Mouse (Mus musculus) hindbrain, postnatal 0 days (tissue): Measurements from ENCODE around the gene Dmkn. TPM values are rescaled to one million over a fixed set of nuclear protein-coding genes. Genes with fewer than 3 reads are reported as not detected.

Experiments
- ATAC-seq: fragments of 200-750 bp; cut with Nextera tagmentation; 2 replicates; pipeline ENCODE4 v1.8.0; 2017; ENCODE audit warnings: mild to moderate bottlenecking, moderate TSS enrichment, moderate library complexity
- DNase-seq: peaks from one replicate; pipeline ENCODE4 v3.0.0-alpha.2; 2015; ENCODE audit warnings: low spot score
- H3K27ac ChIP-seq: fragments of 300-500 bp; sonication (generic); 2 replicates; pipeline ENCODE4 v1.5.1; 2014; ENCODE audit warnings: mild to moderate bottlenecking
- H3K27me3 ChIP-seq: fragments of 300-500 bp; sonication (generic); 2 replicates; pipeline ENCODE4 v1.6.1; 2014; ENCODE audit warnings: low read length, mixed read lengths; ENCODE audit not compliant: insufficient read depth
- H3K36me3 ChIP-seq: fragments of 300-500 bp; sonication (generic); 2 replicates; pipeline ENCODE4 v1.6.1; 2014; ENCODE audit warnings: low read length, mixed read lengths; ENCODE audit not compliant: insufficient read depth
- H3K4me1 ChIP-seq: fragments of 300-500 bp; sonication (generic); 2 replicates; pipeline ENCODE4 v1.6.1; 2014; ENCODE audit warnings: antibody characterized with exemption, low read length, mixed read lengths; ENCODE audit not compliant: insufficient read depth
- H3K4me2 ChIP-seq: fragments of 300-500 bp; sonication (generic); 2 replicates; pipeline ENCODE4 v1.6.1; 2014; ENCODE audit warnings: low read depth, mild to moderate bottlenecking, low read length, moderate library complexity, mixed read lengths
- H3K4me3 ChIP-seq: fragments of 300-500 bp; sonication (generic); 2 replicates; pipeline ENCODE4 v1.5.1; 2014; ENCODE audit warnings: low read length
- H3K9ac ChIP-seq: fragments of 300-500 bp; sonication (generic); replicated peaks from 2 replicates; pipeline ENCODE4 v1.6.1; 2014; ENCODE audit warnings: mild to moderate bottlenecking, low read length, moderate library complexity, mixed read lengths
- H3K9me3 ChIP-seq: fragments of 300-500 bp; sonication (generic); 2 replicates; pipeline ENCODE4 v1.6.1; 2016; ENCODE audit warnings: low read length, mixed read lengths
- CTCF ChIP-seq: IDR thresholded peaks from 2 replicates; pipeline ENCODE4 v1.5.1; 2016; ENCODE audit warnings: antibody characterized with exemption, control low read depth, low read depth
- WGBS: fragments of 180-500 bp; shearing (Covaris S2); extraction: QIAGEN DNeasy Blood & Tissue Kit; methylation state at CpG from one replicate; pipeline ENCODE4 v1.1.7; 2014; 5-methylcytosine and 5-hydroxymethylcytosine counted together
- polyA plus RNA-seq: library from polyadenylated mRNA; unstranded; fragments of >200 nt; fragmentation: Nextera tagmentation; extraction: Ambion mirVana; gene quantifications from 2 replicates; pipeline ENCODE4 v1.2.1, GENCODE M21; 2015
- total RNA-seq: library from RNA; depleted of rRNA; stranded (reverse); fragments of >200 nt; gene quantifications from 2 replicates; pipeline ENCODE4 v1.2.3, GENCODE M21; 2014

Dmkn gene
- total and polyA plus RNA-seq, 2 experiments from 2014 or later: 2.1 to 3.9 TPM

GRCm38 (mm10) chr7:30781792-30782191 lies 18.2 kb downstream of the Dmkn start:
- no peak overlapping the region for H3K4me2 ChIP-seq
- ATAC-seq (no peak), DNase-seq (no peak)
- H3K4me3 ChIP-seq: no peak overlapping the region
- H3K36me3 ChIP-seq: no peaks in the 10 kb centered on the region
- H3K9ac ChIP-seq: no peak overlapping the region
- 71% methylated on average over 4 of the region's 4 CpGs for WGBS
- TF ChIP-seq CTCF: peak; percentile 42
- H3K4me1 ChIP-seq: no peaks in the 10 kb centered on the region
- H3K27me3 ChIP-seq: no peaks in the 10 kb centered on the region
- H3K9me3 ChIP-seq: no peaks in the 10 kb centered on the region
- no peak overlapping the region for H3K27ac ChIP-seq

- no peak for DNase-seq
- Histone ChIP-seq H3K4me1 (no peaks in the 10 kb centered on the region), H3K36me3 (no peaks in the 10 kb centered on the region), H3K27ac (no peak overlapping the region), H3K27me3 (no peaks in the 10 kb centered on the region), H3K9ac (no peak overlapping the region), H3K9me3 (no peaks in the 10 kb centered on the region), H3K4me3 (no peak overlapping the region), H3K4me2 (no peak overlapping the region)
- ATAC-seq: no peak
- WGBS: 90% methylated on average over 3 of the region's 3 CpGs
- TF ChIP-seq CTCF: no peak
Observed at GRCm38 (mm10) chr7:30782658-30783057, 19.1 kb downstream of the Dmkn start.

- TF ChIP-seq CTCF: no peak
- no peak for ATAC-seq
- 61% methylated on average over 1 of the region's 1 CpGs for WGBS
Observed at GRCm38 (mm10) chr7:30785154-30785553, 21.6 kb downstream of the Dmkn start.

GRCm38 (mm10) chr7:30785721-30786546 lies 22.4 kb downstream of the Dmkn start:
- Histone ChIP-seq H3K4me2 (no peak overlapping the region), H3K36me3 (no peaks in the 10 kb centered on the region), H3K9me3 (no peaks in the 10 kb centered on the region), H3K4me1 (no peaks in the 10 kb centered on the region), H3K9ac (no peak overlapping the region), H3K4me3 (no peak overlapping the region), H3K27ac (peak overlapping the region; percentile 7; the same call in 1 of the 2 replicates), H3K27me3 (no peaks in the 10 kb centered on the region)
- ATAC-seq: peak; percentile 81
- peak; percentile 46 for DNase-seq
- no peak for TF ChIP-seq CTCF
- 45% methylated on average over 13 of the region's 13 CpGs for WGBS

More at GRCm38 (mm10) chr7:30785154-30785553, 21.6 kb downstream of the Dmkn start:
- no peak overlapping the region for H3K27ac ChIP-seq
- no peak for DNase-seq
- H3K4me1 ChIP-seq: no peaks in the 10 kb centered on the region
- no peaks in the 10 kb centered on the region for H3K27me3 ChIP-seq
- no peak overlapping the region for H3K9ac ChIP-seq
- no peak overlapping the region for H3K4me3 ChIP-seq
- H3K4me2 ChIP-seq: no peak overlapping the region
- no peaks in the 10 kb centered on the region for H3K36me3 ChIP-seq
- H3K9me3 ChIP-seq: no peaks in the 10 kb centered on the region

- Histone ChIP-seq H3K27me3 (no peaks in the 10 kb centered on the region), H3K9ac (no peak within 1 kb of the TSS), H3K4me2 (no peak within 1 kb of the TSS), H3K9me3 (no peaks in the 10 kb centered on the region), H3K4me1 (no peaks in the 10 kb centered on the region), H3K36me3 (no peaks in the 10 kb centered on the region), H3K27ac (no peak within 1 kb of the TSS), H3K4me3 (no peak within 1 kb of the TSS)
- ATAC-seq (no peak), DNase-seq (no peak)
- no peak for TF ChIP-seq CTCF
- WGBS: 56% methylated on average over 15 of the region's 15 CpGs
Observed at GRCm38 (mm10) chr7:30787377-30788022, 23.9 kb downstream of the Dmkn start, which contains the start of gene Krtdap. Gene Krtdap, plus strand, starts transcription at chr7:30787896.

GRCm38 (mm10) chr7:30790141-30790540 lies 26.6 kb downstream of the Dmkn start:
- no peak overlapping the region for H3K4me3 ChIP-seq
- ATAC-seq (no peak), DNase-seq (no peak)
- no peak overlapping the region for H3K27ac ChIP-seq
- H3K9ac ChIP-seq: no peak overlapping the region
- no peak for TF ChIP-seq CTCF
- 68% methylated on average over 10 of the region's 10 CpGs for WGBS
- H3K36me3 ChIP-seq: no peaks in the 10 kb centered on the region
- no peaks in the 10 kb centered on the region for H3K9me3 ChIP-seq
- no peaks in the 10 kb centered on the region for H3K27me3 ChIP-seq
- H3K4me2 ChIP-seq: no peak overlapping the region
- no peaks in the 10 kb centered on the region for H3K4me1 ChIP-seq
